Mouse (Mus musculus) hindbrain, embryonic 16.5 days (tissue): ENCODE data around the gene Osbpl3. TPM values are rescaled to one million over a fixed set of nuclear protein-coding genes. Genes with fewer than 3 reads are reported as not detected.

Source experiments
- ATAC-seq: fragments of 200-750 bp; cut with Nextera tagmentation; 2 replicates; pipeline ENCODE4 v1.8.0; 2017; ENCODE audit warnings: moderate TSS enrichment, moderate library complexity
- H3K27ac ChIP-seq: fragments of 300-500 bp; sonication (generic); 2 replicates; pipeline ENCODE4 v1.5.1; 2014; ENCODE audit warnings: low read depth, mild to moderate bottlenecking, control low read depth, low read length, moderate library complexity
- H3K27me3 ChIP-seq: fragments of 300-500 bp; sonication (generic); replicated peaks from 2 replicates; pipeline ENCODE4 v1.6.1; 2014; ENCODE audit warnings: low read length; ENCODE audit not compliant: control insufficient read depth, insufficient read depth
- H3K36me3 ChIP-seq: fragments of 300-500 bp; sonication (generic); 2 replicates; pipeline ENCODE4 v1.6.1; 2014; ENCODE audit warnings: mild to moderate bottlenecking, low read length, moderate library complexity, mixed read lengths; ENCODE audit not compliant: control insufficient read depth, insufficient read depth
- H3K4me1 ChIP-seq: fragments of 300-500 bp; sonication (generic); 2 replicates; pipeline ENCODE4 v1.6.1; 2014; ENCODE audit warnings: low read depth, low read length; ENCODE audit not compliant: control insufficient read depth, insufficient read depth
- H3K4me2 ChIP-seq: fragments of 300-500 bp; sonication (generic); 2 replicates; pipeline ENCODE4 v1.6.1; 2014; ENCODE audit warnings: mild to moderate bottlenecking, low read length, control low read depth, moderate library complexity
- H3K4me3 ChIP-seq: fragments of 300-500 bp; sonication (generic); 2 replicates; pipeline ENCODE4 v1.5.1; 2014; ENCODE audit warnings: mild to moderate bottlenecking, low read length, control low read depth, moderate library complexity
- H3K9ac ChIP-seq: fragments of 300-500 bp; sonication (generic); 2 replicates; pipeline ENCODE4 v1.6.1; 2014; ENCODE audit warnings: low read depth, mild to moderate bottlenecking, control low read depth, low read length, moderate library complexity
- H3K9me3 ChIP-seq: fragments of 300-500 bp; sonication (generic); 2 replicates; pipeline ENCODE4 v1.6.1; 2014; ENCODE audit warnings: mild to moderate bottlenecking, low read length, moderate library complexity; ENCODE audit not compliant: control insufficient read depth
- WGBS: fragments of 180-500 bp; shearing (Covaris S2); extraction: QIAGEN DNeasy Blood & Tissue Kit; methylation state at CpG from one replicate; pipeline ENCODE4 v1.1.7; 2014; 5-methylcytosine and 5-hydroxymethylcytosine counted together
- polyA plus RNA-seq: library from polyadenylated mRNA; unstranded; fragments of >200 nt; fragmentation: Nextera tagmentation; extraction: Ambion mirVana; gene quantifications from 2 replicates; pipeline ENCODE4 v1.2.1, GENCODE M21; 2015

Osbpl3 gene
- polyA plus RNA-seq, 1 experiment from 2014 or later: 4.5 TPM

DNA sequence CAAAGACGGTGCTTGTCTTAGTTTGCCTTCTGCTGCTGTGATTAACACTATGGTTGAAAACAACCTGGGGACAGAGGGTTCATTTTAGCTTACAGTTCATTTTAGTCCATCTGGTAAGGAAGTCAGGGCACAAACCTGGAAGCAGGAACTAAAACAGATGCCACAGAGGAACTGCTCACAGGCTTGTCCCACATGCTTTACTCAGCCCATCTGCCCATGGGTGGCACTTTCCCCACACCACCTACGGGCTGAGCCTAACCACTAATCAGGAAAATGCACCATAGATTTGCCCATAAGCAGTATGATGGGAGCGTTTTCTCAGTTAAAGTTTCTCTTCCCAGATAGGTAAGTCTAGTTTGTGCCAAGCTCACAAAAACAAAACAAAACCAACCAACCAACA is 27.4 kb upstream of the Osbpl3 start:
- Histone ChIP-seq H3K36me3 (no peaks in the 10 kb centered on the region), H3K9me3 (no peaks in the 10 kb centered on the region), H3K27me3 (no peaks in the 10 kb centered on the region), H3K4me3 (no peak overlapping the region), H3K4me1 (no peaks in the 10 kb centered on the region), H3K27ac (no peak overlapping the region), H3K4me2 (no peak overlapping the region), H3K9ac (no peak overlapping the region)
- ATAC-seq: no peak
- WGBS: 86% methylated on average over 3 of the region's 3 CpGs

DNA sequence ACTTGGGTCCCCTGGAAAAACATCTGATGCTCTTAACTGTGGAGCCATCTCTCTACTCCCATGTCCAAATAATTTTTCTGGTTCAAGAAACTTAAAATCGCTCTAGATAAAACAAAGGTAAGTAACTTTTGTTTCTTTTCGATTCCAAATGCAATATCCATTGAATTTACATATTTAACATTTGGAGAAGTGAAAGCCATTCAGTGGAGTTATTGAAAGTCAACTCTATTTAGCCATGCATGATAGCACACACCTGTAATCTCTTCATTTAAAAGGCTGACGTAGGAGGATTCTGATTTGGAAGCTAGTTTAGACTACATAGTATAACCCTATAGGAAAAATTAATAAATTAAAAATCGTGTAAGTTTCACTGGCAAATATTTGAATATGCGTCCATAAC is 25.5 kb upstream of the Osbpl3 start:
- 90% methylated on average over 5 of the region's 5 CpGs for WGBS
- Histone ChIP-seq H3K4me3 (no peak overlapping the region), H3K4me1 (no peaks in the 10 kb centered on the region), H3K27ac (no peak overlapping the region), H3K27me3 (no peaks in the 10 kb centered on the region), H3K9me3 (no peaks in the 10 kb centered on the region), H3K9ac (no peak overlapping the region), H3K36me3 (no peaks in the 10 kb centered on the region), H3K4me2 (no peak overlapping the region)
- ATAC-seq: no peak

- H3K27me3 ChIP-seq: no peaks in the 10 kb centered on the region
- H3K4me3 ChIP-seq: no peak overlapping the region
- H3K9me3 ChIP-seq: no peaks in the 10 kb centered on the region
- H3K4me1 ChIP-seq: no peaks in the 10 kb centered on the region
- ATAC-seq: no peak
- H3K4me2 ChIP-seq: no peak overlapping the region
- no peak overlapping the region for H3K9ac ChIP-seq
- H3K27ac ChIP-seq: no peak overlapping the region
- WGBS: 91% methylated on average over 3 of the region's 3 CpGs
- no peaks in the 10 kb centered on the region for H3K36me3 ChIP-seq
Observed at GRCm38 (mm10) chr6:50466451-50466850, 10.4 kb upstream of the Osbpl3 start.

DNA sequence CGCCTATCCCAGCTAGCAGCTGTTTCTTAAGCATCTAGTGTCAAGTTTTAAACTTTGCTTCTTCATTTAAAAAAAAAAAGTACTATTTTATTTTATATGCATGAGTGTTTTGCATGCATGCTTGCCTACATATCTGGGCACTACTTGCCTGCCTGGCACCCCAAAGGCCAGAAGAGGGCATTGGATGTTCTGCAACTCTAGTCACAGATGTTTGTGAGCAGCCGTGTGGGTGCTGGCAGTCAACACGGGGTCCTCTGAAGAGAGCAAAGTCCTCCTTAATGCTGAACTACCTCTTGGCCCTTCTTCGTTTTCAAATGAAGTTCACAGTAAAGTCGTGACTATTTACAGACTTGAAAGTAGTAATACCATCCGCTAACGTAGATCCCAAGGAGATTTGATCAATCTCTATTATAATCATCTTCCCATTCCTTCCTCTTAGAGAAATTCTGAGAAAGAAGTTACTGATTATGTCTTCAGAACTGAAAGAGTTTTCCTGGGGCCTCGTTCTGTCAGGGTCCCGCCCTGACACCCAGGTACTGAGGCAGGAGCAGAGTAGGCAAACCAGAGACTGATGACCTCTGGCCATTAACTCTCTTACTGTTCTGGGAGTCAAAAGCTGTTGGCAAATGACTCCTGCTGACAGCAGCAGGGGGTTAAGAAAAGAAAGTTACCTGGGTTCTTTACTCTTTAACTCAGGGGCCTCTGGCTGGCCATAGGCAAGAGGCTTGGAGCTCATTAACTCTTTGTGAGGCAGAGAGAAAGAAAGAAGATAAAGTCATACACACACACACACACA is 8.9 kb upstream of the Osbpl3 start:
- WGBS: 81% methylated on average over 9 of the region's 9 CpGs
- Histone ChIP-seq H3K4me1 (no peaks in the 10 kb centered on the region), H3K27me3 (no peaks in the 10 kb centered on the region)

GRCm38 (mm10) chr6:50462026-50462425 is 6.0 kb upstream of the Osbpl3 start:
- WGBS: 83% methylated on average over 4 of the region's 4 CpGs
- no peak overlapping the region for H3K27ac ChIP-seq
- H3K4me3 ChIP-seq: no peak overlapping the region
- H3K4me1 ChIP-seq: no peaks in the 10 kb centered on the region
- H3K36me3 ChIP-seq: no peaks in the 10 kb centered on the region
- no peak; the same call in 1 of the 2 replicates for ATAC-seq
- no peaks in the 10 kb centered on the region for H3K27me3 ChIP-seq
- no peaks in the 10 kb centered on the region for H3K9me3 ChIP-seq
- no peak overlapping the region for H3K4me2 ChIP-seq
- H3K9ac ChIP-seq: no peak overlapping the region

More for the DNA sequence above, 8.9 kb upstream of the Osbpl3 start:
- Histone ChIP-seq H3K4me2 (no peak overlapping the region), H3K36me3 (no peaks in the 10 kb centered on the region), H3K4me3 (no peak overlapping the region), H3K27ac (no peak overlapping the region), H3K9ac (no peak overlapping the region), H3K9me3 (no peaks in the 10 kb centered on the region)
- no peak for ATAC-seq

DNA sequence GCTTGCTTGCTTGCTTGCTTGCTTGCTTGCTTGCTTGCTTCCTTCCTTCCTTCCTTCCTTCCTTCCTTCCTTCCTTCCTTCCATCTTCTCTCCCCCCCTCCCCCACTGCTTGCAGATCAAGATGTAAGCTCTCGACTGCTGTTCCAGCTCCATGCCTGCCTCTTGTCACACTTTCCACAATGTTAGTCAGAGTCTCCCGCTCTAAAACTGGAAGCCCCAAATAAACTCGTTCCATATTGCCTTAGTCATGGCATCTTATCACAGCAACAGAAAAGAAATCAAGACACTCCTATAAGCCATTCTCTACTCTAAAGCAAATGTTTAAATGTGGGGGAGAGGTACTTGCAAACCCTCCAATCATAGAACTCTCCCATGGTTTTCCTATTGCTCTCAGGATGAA is 5.6 kb upstream of the Osbpl3 start:
- ATAC-seq: no peak
- Histone ChIP-seq H3K27me3 (no peaks in the 10 kb centered on the region), H3K9ac (no peak overlapping the region), H3K27ac (no peak overlapping the region), H3K9me3 (no peaks in the 10 kb centered on the region), H3K4me3 (no peak overlapping the region), H3K4me2 (no peak overlapping the region), H3K4me1 (peaks cover 2% of the 10 kb centered on the region; the same call in 1 of the 2 replicates), H3K36me3 (no peaks in the 10 kb centered on the region)
- 81% methylated on average over 3 of the region's 3 CpGs for WGBS

GRCm38 (mm10) chr6:50460646-50461045 is 4.6 kb upstream of the Osbpl3 start:
- no peaks in the 10 kb centered on the region for H3K36me3 ChIP-seq
- no peak overlapping the region for H3K27ac ChIP-seq
- no peak overlapping the region for H3K4me2 ChIP-seq
- peaks cover 4% of the 10 kb centered on the region for H3K4me1 ChIP-seq
- no peaks in the 10 kb centered on the region for H3K27me3 ChIP-seq
- WGBS: 92% methylated on average over 5 of the region's 5 CpGs
- ATAC-seq: no peak
- no peak overlapping the region for H3K9ac ChIP-seq
- no peaks in the 10 kb centered on the region for H3K9me3 ChIP-seq
- no peak overlapping the region for H3K4me3 ChIP-seq

GRCm38 (mm10) chr6:50460246-50460645 is 4.2 kb upstream of the Osbpl3 start:
- Histone ChIP-seq H3K27ac (no peak overlapping the region), H3K4me1 (peaks cover 4% of the 10 kb centered on the region), H3K4me2 (no peak overlapping the region), H3K9ac (no peak overlapping the region), H3K36me3 (no peaks in the 10 kb centered on the region), H3K9me3 (no peaks in the 10 kb centered on the region), H3K4me3 (no peak overlapping the region), H3K27me3 (no peaks in the 10 kb centered on the region)
- no peak for ATAC-seq

DNA sequence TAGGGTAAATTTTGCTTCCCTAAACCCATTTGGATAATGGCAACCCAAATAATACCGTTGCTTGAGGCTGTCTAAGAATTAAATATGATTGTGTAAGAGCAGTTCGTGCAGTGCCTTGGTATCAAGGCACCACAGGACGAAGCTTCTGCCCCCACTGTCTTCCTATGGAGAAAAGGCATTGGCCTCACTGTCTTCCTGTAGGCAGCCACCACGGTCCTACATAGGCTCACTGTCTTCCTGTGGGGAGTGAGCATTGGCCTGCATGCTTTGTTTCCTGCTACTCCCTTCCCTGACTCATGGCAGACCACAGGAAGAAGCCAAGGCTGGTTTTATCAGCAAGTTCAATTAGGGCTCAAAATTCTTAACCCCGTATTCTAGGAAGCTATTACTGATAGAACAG is 3.3 kb upstream of the Osbpl3 start:
- H3K36me3 ChIP-seq: no peaks in the 10 kb centered on the region
- no peaks in the 10 kb centered on the region for H3K9me3 ChIP-seq
- no peak overlapping the region for H3K9ac ChIP-seq
- H3K27me3 ChIP-seq: no peaks in the 10 kb centered on the region
- WGBS: 83% methylated on average over 5 of the region's 5 CpGs
- H3K4me2 ChIP-seq: no peak overlapping the region
- no peak overlapping the region for H3K27ac ChIP-seq
- H3K4me3 ChIP-seq: no peak overlapping the region
- peaks cover 10% of the 10 kb centered on the region for H3K4me1 ChIP-seq
- no peak for ATAC-seq
